Mouse (Mus musculus): ENCODE results near the gene Dppa4. TPM values are rescaled to one million over a fixed set of nuclear protein-coding genes. Genes with fewer than 3 reads are reported as not detected.
"Not testable (repeated sequence)": the region's sequence is repeated elsewhere in the genome, so short reads cannot be mapped to it uniquely, and the experiment has no call there.

Dppa4 gene
- polyA plus RNA-seq (2017; shearing (Covaris generic)), result not detected

DNA sequence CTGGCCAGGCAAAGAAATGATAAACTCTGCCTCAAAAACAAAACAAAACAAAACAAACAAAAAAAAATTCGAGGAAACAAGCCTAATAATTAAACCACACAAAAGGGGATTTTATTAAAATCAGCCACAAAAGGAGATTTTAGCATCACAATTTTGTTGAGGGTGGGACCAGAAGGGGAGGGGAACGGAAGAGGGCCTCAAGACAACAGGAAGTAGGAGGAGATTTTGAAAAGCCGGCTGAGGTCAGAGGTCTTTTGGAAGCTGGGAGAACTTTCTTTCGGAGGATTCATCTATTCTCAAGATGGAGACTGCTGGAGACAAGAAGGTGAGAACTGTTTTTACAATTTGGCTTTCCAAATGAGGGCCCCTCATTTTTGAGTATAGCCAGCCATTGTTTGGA lies at the start of gene Dppa4:
TSS of gene Dppa4 (plus strand) at position 217 of the 400 bp plus-strand sequence.
- ATAC-seq, result no peak

DNA sequence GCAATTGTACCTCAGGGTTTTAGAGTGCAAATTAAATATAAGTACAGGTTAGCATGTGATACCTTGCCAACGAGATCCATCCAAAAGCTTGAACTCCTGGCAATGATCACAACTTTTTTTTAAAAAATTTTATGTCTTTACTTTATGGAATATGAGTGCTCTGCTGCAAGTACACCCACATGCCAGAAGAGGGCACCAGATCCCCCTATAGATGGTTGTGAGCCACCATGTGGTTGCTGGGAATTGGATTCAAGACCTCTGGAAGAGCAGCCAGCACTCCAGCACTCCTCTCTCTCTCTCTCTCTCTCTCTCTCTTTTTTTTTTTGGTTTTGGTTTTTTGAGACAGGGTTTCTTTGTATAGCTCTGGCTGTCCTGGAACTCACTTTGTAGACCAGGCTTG lies 48.5 kb upstream of the Dppa4 start:
- no peak for ATAC-seq

DNA sequence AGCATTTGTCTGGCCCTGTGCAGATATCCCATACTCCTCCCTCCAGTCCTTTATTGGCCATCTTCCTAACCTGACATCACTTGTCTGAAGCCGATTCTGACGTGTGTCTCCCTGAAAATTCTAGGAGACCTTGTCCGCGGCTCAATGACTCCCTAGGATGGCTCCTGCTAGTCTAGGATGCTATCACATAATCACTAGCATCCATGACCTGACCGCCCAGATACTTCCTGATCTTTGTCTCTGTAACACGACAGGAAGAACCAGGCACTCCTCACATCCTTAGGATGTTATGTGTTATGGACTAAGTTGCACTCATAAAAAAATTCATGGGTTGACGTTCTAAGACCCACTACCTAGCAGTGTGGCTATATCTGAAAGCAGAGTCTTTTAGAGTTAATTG lies 45.9 kb upstream of the Dppa4 start:
- ATAC-seq, result no peak

DNA sequence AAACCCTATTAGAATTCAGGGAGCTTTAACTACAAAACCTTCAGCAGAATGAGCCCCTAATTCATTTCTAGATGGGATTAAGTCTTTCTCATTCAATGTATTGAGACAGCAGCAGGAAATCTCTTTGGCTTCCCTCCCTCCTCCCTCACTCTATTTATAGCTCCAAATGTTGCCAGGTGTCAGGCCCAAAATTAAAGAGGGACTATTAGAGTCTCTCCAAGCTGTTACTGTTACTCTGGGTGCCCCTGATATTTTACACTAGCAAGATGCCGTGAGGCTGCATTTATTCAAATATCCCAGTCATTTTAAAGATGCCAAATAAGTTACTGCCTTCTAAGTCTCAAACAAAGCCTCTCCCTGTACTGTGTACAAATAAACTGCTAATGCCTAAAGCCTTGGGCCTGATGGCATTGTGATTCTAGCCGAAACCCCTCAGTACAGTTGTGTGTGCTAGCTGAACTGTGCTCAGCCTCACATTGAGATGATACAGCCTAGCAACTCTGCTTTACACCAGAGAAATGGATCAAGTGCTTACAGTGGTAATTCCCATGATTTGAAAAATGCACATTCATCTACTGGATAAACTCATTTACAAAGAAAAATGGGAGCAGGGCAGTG lies 36.4 kb upstream of the Dppa4 start:
- ATAC-seq, result no peak

DNA sequence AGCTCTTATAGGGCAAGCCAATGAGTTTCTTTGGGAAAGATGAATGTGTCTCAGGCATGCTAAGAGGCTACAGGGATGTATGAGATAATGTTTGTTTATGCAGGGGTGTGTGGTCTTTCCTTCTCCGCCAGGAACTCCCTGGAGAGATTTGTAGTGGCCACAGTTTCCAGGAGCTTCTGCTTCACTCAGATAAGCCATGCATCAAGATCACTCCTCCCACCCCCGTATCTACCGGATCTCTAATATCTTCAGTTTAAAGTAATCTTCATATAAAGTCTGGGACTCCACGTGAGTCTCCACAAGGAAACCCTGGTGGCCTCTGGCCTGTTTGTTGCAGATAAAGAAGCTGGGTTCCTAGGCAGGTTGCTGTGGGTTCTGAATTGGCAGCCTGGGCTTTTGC lies 30.7 kb upstream of the Dppa4 start:
- ATAC-seq, result no peak

DNA sequence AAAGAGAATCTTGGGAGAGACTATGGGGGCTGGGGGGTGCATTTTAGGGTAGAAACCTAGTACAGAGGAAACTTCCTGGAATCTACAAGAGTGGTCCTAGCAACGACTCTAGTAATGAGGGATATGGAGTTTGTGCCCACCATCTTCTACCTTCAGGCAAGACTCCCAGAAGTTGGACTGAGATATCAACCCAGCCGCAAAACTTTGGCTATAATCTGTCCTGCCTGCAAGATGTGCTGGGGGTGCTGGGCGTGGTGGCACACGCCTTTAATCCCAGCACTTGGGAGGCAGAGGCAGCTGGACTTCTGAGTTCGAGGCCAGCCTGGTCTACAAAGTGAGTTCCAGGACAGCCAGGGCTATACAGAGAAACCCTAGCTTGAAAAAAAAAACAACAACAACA lies 28.9 kb upstream of the Dppa4 start:
- no peak for ATAC-seq

DNA sequence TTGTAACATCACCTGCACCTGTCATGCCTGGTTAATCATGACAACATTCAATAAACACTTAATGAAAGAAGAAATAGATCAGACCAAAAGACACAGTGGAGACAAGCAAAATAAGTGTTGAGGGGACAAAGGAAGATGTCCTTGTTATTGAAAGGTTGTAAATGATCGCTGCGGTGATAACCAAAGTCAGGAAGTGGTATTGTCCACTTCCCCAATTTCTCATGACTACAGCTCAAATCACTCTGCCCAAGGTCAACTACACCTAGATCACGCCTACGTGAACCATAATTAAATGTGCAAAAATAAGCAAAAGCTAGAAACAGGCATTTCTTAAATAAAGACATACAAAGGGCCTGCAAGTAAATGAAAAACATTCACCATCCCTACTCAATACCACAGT lies 24.0 kb upstream of the Dppa4 start:
- ATAC-seq, result no peak

DNA sequence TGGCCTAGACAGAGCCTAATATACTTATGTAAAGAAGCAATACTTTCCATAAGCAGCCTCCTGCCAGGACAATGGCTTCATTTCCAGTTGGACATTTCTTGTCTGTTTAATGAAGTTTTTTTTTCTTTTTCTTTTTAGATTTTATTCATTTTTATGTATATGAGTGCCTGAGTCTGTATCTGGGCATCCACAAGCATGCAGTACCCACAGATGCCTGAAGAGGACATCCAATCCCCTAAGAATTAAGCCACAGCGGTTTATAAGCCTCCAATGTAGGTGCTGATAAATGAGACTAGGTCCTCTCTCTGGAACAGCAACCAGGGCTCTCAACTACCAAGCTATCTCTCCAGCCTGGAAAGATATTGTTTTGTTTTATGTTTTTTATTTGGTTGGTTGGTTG lies 20.6 kb upstream of the Dppa4 start:
- no peak for ATAC-seq

DNA sequence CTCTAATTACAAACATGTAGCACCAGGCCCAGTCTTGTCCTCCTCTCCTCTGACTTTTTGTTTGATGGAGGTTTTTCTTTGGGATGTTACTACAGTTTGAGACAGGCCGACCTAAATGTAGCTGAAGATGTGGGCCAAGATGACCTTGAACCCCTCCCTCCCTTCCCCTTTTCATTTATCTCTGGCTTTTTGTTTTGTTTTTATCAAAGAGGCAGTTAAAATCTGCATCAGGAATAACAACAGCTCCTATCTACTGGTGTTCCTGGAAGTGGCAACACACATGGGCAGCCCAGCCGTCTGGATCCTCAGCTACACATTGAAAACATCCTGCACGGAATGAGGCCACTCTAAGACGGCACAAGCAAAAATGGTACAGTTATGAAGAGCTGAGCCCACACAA lies 17.7 kb upstream of the Dppa4 start:
- ATAC-seq, result no peak

DNA sequence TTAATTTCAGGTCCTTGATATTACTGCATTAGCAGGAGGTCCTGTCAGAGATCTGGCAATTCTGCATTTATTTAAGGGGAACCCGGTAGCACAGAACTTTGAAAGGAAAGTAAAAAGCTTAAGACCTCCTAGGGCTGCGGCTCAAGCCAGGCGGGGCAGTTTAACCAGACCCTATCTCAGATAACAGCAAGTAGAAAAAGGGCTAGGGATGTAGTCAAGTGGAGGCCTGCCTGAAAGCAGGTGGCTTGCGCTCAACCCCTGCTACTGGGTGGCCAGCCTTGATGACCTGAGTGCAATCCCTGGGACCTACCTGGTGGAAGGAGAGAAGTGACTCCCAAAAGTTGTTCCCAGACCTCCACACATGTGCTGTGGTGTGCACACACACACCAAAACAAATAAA lies 6.6 kb upstream of the Dppa4 start:
- no peak for ATAC-seq

DNA sequence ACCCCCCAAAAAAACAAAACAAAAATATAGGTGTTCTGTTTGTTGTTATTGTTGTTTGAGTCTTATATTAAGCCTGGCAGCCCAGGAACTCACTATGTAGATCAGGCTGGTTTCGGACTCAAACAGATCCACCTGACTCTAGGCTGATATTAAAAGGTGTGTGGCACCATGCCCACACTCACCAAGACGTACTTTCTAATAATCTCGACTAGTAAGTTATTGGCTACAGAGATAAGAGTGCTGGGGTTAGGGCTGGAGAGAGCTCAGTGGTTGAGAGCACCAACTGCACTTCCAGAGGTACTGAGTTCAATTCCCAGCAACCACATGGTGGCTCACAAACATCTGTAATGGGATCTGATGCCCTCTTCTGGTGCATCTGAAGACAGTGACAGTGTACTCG lies 2.6 kb upstream of the Dppa4 start:
- ATAC-seq, result no peak

DNA sequence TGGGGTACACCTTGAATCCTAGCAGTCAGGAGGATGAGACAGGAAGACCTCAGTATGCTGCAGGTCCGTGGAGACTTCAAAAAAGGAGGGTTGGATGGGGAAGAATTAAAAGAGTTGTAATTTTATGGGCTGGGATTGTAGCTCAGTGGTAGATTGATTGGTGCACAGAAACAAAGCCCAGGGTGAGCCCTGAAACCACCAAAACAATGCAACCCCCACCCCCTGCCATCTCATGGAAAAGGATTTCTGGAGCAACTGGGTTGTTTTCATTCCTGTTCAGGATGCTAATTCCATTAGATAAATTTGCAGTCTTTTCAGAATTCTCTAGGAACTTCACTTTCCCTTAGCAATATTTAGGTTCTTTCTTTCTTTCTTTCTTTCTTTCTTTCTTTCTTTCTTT lies 732 bp upstream of the Dppa4 start:
- ATAC-seq, result no peak

DNA sequence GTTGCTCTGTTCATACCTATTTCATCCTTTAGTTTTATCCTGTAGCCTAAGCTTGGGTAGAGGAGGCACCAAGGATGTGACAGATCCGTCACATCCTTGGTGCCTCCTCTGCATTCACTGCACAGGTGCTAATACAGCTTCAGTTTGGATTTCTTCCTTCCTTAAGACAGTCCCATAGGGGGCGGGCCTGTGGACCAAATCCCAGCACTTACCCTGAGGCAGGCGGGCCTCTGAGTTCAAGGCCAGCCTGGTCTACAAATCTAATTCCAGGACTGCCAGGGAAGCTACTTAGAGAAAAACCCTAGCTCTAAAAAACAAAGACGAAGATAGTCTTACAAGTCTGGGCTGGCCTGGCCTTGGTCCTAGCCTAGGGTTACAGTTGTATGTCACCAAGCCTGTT lies 2.0 kb downstream of the Dppa4 start:
- no peak for ATAC-seq

DNA sequence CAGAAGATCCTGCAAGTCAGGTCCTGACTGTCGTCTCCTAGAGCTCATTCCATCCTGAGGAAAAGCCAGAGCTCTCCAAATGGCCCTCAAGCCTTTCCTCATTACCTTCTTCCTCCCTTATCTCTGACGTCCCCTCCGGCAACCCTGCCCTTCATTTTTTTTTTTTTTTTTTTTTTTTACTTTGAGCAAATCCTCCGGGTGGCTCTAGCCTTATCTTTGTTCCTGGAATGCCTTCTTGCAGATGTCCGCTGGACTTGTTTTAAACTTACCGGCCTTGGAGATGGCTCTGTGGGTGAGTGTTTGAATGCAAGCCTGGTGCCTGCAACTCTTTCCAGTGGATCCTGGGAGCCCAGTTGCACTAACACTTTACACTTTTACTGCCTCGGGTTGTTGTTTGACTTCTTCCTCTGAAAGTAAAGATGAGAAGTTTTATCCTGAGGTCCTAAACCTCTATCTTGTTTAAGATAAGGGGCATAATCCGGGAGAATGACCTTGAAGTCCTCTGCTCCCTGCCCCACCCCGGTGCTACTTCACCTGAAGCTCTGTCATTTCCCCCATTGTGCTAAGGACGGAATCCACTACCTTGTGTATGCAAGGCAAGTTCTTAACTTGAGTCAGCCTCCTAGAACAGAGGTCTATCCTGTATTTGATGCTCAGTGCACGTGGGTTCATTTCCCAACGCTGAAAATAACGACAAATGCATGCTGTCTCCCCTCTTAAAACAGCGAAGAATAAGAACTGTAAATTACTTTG lies 14.0 kb downstream of the Dppa4 start:
- ATAC-seq, result no peak

DNA sequence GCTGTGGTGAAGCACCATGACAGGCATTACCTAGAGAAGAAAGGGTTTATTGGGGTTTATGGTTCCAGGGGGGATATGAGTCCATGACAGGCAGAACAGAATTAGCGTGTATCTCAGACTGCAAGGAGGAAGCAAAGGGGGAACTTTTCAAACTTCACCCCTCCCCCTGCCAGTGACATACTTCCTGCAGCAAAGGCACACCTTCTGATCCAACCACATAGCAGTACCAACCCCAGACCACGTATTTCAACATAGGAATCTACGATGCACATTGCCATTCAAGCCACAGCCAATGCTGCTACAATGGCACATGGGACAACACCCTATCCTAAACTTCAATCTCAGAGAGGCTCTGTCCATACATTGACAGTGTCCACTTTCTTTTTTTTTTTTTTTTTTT lies 16.4 kb downstream of the Dppa4 start:
- ATAC-seq, result no peak

DNA sequence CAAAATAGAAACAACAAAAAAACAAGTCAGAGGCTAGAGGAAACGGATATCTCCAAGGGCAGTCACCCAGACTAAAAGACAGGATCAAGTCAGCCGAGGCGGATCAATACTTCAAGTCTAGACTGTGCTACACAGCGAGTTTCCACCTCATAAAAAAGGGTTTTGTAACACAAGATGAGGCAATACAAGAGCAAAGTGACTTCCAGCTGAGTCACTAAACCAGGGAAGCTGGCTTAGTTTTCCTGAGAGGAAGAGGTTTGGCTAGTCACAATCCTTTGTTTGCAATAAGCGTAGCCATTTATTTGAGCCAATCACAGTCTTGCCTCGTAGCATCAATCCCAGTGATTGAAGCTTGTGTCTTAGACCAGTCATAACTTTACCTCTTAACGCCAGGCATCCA lies 20.0 kb downstream of the Dppa4 start, which contains the start of gene Dppa2:
TSS of gene Dppa2 (plus strand) at position 400 of the 400 bp plus-strand sequence.
- ATAC-seq, result no peak

DNA sequence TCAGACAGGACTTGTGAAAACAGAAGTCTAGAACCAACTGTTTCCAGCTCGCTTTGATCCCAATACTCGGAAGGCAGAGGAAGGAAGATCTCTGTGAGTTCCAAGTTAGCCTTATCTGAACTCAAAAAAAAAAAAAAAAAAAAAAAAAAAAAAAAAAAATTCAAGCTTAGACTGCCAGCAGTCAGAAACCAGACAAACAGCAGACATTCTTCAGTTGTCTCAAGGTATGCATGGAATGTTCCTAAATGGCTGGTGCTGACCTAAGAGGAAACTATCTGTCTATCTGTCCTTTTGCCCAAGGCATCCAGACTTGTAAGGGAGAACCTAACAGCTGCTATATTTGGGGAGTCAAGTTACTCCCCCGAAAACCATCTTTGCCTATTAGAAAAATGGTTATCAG lies 20.4 kb downstream of the Dppa4 start:
- ATAC-seq, result no peak

DNA sequence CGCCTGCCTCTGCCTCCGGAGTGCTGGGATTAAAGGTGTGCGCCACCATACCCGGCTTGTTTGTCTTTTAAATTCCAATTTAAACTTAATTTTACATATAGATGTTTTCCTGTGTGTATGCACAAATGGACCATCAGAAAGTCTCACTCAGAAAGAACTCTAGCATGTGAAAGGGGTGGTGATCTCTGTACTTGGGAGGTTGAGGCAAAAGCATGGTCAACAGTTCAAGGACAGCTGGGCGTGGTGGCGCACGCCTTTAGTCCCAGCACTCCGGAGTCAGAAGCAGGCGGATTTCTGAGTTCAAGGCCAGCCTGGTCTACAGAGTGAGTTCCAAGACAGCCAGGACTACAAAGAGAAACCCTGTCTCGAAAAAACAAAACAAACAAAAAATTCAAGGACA lies 25.4 kb downstream of the Dppa4 start:
- not testable (repeated sequence) for ATAC-seq

DNA sequence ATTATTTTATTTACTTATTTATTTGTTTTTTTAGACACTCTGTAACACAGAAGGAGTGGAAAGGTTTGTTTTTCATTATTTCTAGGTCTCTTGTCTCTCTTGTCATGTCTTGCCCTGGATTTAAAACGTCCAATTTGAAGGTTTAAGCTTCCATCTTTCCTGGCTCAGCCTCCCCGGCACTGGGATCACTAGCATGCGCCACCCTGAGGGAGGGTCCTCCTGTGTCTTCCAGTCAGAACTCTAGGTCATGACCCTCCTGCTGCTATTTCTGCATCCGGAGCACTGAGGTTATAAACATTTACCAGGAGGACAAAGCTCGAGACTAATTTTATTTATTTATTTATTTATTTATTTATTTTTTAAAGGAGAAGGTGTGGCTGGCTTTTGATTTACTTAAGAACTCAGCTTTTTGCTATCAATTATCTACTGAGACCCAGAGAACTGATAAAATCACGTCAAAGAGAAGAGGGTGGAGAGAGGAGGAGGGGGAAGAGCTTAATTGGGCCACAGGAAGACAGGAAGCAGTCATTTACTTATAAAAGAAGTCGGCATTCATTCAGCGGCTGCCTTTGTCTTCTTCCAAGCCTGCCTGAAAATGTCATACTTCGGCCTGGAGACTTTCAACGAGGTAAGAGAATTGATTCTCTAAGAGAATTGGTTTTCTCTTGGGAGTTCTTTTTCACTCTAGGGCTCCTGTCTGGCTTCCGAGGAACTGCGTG lies 26.5 kb downstream of the Dppa4 start:
- ATAC-seq, result no peak

DNA sequence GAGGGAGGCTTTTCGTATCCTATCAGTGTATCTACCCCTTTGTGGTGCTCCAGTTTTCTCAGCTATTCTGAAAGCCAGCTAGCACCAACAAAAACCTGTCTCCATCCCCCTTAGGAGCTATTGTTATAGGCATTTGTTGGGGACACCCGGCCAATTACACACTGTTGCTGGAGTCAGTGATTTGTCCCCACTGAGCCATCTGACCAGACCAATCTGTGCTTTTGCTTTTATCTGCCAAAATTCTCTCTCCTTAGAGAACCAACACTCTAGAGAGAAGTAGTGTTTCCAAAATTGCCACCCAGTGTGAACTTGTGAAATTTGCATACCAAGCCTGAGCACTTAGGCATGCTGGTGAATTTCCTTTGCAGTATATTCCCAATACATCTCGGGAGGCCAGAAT lies 31.8 kb downstream of the Dppa4 start:
- no peak for ATAC-seq

DNA sequence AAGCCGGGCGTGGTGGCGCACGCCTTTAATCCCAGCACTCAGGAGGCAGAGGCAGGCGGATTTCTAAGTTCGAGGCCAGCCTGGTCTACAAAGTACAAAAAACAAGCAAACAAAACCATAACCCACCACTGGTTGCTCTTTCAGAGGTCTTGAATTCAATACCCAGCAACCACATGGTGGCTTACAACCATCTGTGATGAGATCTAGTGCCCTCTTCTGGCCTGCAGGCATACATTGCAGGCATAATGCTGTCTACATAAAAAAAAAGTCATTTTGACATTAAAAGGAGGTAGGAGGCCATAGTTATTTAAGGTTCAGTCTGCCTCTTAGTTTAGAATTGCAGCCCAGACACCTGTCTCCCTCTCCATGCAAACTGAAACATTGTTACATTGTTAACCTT lies 37.2 kb downstream of the Dppa4 start:
- ATAC-seq, result no peak

DNA sequence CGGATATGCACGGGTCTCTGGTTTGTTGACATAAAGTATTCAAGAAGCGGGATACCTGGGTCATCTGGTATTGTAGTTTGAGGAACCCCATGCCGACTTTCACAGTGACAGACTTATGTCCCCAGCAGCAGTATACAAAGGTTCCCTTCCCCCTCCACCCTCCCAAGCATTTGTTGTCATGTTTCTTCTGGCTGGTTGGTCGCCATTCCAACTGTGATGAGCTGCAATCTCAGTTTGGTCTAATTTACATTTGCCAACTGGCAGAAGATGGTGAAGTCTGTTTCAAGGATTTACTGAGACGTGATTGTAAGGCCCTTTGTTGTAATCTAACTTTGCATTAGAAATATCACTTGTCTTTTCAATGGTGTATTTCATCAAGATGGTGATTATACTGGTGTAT lies 39.6 kb downstream of the Dppa4 start:
- no peak for ATAC-seq

DNA sequence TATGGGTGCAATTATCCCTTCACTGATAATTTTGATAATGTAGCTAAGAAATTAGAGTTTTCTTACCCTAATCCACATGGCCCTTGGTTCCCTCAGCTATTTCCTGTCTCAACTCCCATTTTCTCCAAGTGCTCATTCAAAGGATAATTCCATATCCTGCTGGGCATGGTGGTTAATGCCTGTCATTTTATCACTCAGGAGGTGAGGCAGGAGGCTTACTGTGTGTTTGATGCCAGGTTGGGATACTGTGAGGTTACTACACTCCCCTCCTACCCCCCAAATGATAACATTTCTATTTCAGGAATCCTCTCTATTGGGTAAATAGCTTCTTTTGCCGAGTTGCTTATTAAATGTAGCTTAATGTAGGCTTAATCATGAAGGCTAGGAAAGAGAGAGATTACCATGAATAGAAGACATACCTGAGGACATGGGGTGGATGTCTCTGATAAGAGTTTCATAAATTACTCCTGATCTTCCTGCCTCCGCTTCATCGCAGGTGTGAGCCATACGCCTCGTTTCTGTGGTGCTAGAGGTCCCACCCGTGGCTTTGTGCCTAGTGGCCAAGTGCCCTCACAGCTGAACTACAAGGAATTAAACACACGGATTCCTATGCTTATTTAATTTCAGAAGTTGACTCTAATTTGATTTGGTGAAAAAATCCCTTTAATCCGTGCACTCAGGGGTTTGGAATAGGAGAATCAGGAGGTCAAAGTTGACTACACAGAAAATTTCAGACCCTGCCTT lies 40.2 kb downstream of the Dppa4 start:
- no peak for ATAC-seq
